Mouse (Mus musculus) heart, adult 2 months (tissue): Measurements from ENCODE around the gene Slc35e2.

Experiments used
- CTCF ChIP-seq: fragments of 200-600 bp; IDR thresholded peaks from 2 replicates; pipeline ENCODE4 v1.8.1; 2022; ENCODE audit warnings: antibody characterized with exemption, mild to moderate bottlenecking, moderate library complexity
- POLR2A ChIP-seq: fragments of 200-500 bp; IDR thresholded peaks from 2 replicates; pipeline ENCODE4 v1.6.1; 2011; ENCODE audit warnings: mild to moderate bottlenecking, low read depth, low read length, control low read depth; ENCODE audit not compliant: insufficient read depth

- TF ChIP-seq CTCF, result no peak
- TF ChIP-seq POLR2A, result no peak
These were observed 7.4 kb upstream of the Slc35e2 start for GRCm38 (mm10) chr4:155593780-155594179.
